Mouse (Mus musculus): ENCODE measurements around the gene Acad8.

Gene Acad8

DNA sequence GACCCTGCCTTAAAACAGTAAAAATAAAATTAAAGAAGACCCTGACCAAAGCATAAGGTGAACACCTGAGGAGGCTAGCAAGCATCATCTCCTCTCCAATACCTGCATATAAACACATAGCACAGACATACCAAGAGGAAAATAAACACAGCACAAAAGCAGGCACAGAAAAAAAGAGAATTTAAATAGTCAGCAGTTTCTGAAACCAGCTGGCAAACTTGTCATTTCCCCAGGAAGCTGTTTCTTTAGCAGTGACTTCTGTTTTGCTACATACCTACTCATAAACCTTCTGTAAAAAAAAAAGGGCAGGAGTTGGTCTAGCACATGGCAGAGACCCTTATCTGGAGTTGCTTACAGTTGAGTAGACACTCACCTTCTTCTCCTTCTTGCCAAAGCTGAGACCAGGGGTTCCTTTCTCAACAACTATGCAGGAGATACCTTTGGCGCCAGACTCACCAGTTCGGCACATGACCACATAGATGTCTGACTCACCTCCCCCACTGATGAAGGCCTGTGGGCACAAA, 14.2 kb downstream of the Acad8 start:
- DNase-seq (ENCODE audit: low read depth, low spot score) = no peak

DNA sequence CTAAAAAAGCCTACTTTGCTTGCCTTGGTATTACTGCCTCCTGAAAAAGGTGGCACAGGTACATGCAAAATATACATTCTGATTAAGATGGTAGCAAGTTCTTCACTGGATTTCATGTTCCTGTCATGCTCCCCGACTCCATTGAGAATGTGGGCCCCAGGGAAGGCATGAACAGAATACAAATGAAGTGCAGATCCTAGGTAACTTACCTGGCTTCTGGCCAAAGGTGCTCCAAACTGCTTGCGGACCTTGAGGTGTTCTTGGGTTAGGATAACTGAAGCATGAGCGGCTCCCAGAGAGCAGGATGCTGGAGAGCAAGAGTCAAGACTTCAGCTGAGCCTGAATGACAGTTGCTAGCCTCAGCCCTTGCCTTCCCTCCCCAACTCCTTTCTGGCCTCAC, 20.6 kb downstream of the Acad8 start:
- no peak for DNase-seq (ENCODE audit: low read depth, low spot score)

DNA sequence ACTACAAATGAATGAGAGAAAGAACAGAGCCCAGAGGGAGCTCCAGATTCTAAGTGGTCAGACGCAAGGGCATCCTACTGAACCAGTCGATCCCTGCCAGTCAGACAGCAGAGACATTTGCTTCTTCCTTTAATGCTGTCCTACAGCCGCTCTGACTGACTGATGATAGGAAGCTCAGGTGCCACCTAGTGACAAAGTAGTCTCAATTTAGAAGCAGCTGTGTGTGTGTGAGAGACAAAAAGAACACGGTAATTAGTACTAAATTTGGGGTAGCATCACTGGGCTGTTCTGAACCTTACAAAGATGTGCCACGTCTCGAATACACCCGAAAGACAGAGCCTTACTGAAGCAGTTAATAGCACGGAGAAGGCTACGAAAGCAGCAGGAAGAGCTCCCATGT, 21.6 kb downstream of the Acad8 start:
- DNase-seq (ENCODE audit: low read depth, low spot score) = no peak

DNA sequence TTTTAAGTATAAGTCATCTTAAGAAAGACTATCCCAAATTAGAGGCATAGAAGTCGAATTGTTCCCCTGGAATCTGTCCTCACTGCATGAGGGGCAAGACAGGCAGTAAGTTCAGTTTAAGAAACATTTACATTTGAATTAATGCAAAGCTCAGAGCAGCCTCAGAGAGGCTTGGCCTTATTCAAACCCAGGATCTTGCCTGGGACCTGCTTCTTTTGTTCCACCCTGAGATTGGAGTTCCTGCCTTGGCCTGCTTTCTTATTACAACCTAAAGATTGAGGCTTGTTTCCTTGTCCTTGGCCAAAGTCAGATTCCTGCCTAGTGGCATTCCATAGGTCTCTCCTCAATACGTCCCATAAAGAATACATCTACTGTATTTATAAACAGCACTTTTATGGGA, 51.6 kb downstream of the Acad8 start:
- no peak for DNase-seq (ENCODE audit: low read depth, low spot score)

DNA sequence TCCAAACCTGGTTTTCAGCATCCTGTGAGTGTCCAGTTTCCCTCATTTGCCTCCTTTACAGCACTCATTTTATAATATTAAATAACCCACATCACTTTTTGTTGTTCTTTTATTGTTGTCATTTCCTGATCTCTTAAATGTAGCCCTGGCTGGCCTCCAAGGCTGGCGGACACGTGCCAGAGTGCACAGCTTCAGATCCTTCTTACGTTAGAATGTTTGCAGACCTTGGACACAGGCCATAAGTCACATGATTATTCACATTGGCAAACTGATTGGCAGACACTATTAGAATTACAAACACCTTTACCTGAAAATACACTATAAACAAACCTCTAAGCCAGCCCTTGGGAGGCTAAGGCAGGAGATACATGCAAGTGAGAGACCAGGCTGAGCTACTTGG, 75.2 kb downstream of the Acad8 start:
- no peak for DNase-seq (ENCODE audit: low read depth, low spot score)

Data from c-Kit-negative CD71-positive TER-119-positive erythroid progenitor cells, embryonic 14.5 days (primary cell).